Mouse (Mus musculus): ENCODE data around the gene Srrt.

DNA sequence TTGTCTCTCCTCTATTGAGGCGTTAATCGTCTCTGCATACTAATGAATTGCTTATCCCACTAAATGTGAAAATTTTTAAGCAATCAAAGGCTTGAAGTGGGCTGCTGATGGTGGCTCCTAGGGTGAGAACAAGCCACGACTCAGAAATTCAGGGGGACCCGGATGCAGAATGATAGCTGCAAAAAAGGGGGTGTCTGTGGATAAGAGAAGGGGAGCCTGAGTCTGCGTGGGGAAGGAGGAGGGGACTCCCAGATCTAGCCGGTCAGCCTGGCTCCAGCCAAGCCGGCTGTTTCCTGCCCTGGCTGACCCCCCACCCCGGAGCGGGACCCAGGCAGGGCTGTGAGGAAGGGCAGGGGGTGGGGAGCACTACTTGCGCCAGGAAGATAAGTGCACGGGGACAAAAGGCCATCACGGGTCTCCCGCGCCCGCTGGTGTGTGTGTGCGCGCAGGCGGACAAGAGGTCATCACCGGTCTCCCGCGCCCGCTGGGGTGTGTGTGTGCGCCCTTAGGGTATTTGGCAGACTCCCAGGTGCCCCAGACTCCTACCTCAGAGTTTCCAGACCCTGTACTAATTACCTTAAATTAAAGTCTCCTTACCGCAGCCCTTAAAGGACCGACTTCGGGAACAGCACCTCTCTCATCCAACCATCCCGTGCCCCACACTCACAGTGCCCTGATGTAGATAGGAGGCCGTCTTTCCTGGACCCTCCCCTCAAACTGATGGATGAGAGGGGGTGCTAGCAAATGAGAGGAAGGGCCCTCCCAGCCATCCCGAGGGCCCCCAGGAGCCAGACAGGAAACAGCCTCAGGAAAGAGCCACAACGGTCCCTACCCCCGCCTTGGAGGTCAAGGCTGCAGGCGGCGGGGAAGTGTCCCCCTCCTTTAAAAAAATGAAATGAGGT lies 41.3 kb upstream of the Srrt start:
- TF ChIP-seq CTCF (IDR thresholded peaks at IDR 0.05; ENCODE audit: borderline replicate concordance, extremely low read depth, insufficient read depth, insufficient read length) (no peak), POLR2A (IDR thresholded peaks at IDR 0.05; ENCODE audit: borderline replicate concordance, extremely low read depth, insufficient read depth, insufficient read length, poor library complexity, severe bottlenecking) (no peak)

Measured in brain, embryonic 14.5 days (tissue).